Mouse (Mus musculus): Measurements from ENCODE around the gene Bphl.

Bphl gene

GRCm38 (mm10) chr13:34088871-34089288 lies 51.5 kb downstream of the Bphl start:
- no peak for DNase-seq (ENCODE audit: low spot score)

DNA sequence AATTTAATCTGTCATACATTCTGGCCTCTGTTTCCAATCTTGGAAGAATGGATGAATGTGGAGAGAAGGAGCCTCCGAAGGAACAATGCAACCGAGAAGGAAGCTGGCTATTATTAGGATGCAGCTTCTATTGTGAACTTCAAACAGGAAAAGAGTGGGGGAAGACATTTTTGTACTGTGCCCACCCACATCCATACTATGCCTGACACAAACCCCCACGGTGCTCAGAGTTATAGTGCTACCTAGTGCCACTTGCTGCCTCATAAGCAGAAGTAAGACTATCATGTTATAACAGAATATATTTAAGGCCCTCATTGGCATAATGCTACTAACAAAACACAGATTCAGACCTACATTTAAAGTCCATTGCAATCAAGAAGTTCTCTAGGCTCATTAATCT lies 52.0 kb downstream of the Bphl start:
- no peak for DNase-seq (ENCODE audit: low spot score)

- DNase-seq (ENCODE audit: low spot score), result no peak
Observed at GRCm38 (mm10) chr13:34095542-34096435, 58.4 kb downstream of the Bphl start.

GRCm38 (mm10) chr13:34096455-34096854 lies 59.1 kb downstream of the Bphl start:
- DNase-seq (ENCODE audit: low spot score), result no peak

- no peak for DNase-seq (ENCODE audit: low spot score)
Observed at GRCm38 (mm10) chr13:34097086-34097485, 59.7 kb downstream of the Bphl start.

- no peak for DNase-seq (ENCODE audit: low spot score)
Observed at GRCm38 (mm10) chr13:34100733-34101132, 63.3 kb downstream of the Bphl start.

GRCm38 (mm10) chr13:34101247-34101646 lies 63.9 kb downstream of the Bphl start:
- DNase-seq (ENCODE audit: low spot score), result no peak

DNA sequence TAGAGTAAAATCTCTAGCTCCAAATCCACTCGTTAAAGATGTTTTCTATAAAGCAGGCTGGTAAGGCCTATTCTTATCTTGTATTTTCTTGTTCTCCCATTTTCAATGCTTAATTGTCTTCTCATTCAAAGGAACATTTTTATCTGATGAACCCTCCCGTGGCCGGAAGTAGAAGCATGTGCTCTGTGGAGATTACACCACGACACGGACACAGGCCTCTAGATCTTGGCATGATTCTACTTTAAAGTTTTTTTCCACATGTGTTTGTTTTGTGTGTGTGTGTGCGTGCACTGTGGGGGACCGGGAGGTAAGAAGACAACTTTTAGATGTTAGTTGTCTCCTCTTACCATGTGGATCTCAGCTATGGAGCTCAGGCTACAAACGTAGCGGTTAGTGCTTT lies 64.5 kb downstream of the Bphl start:
- no peak for DNase-seq (ENCODE audit: low spot score)

DNA sequence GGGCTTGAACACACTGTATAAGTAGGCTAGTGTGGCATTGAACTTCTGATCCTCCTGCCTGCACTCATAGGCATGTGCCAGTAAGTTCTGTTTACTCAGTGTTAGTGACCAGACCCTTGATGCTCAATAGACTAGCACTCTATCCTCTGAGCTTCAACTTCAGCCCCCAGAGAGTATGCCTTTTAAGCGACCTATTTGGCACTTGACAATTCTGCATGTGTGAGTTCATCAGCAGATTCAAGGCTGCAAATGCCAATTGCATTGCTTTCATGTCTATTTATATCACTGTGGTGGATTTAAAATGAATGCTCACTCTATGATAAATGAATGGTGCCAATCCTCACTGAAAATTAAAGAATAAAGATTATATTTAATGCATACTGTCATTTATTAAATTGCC lies 68.0 kb downstream of the Bphl start:
- no peak for DNase-seq (ENCODE audit: low spot score)

GRCm38 (mm10) chr13:34106256-34106655 lies 68.9 kb downstream of the Bphl start:
- DNase-seq (ENCODE audit: low spot score), result no peak

- no peak for DNase-seq (ENCODE audit: low spot score)
Observed at GRCm38 (mm10) chr13:34106999-34107398, 69.6 kb downstream of the Bphl start.

DNA sequence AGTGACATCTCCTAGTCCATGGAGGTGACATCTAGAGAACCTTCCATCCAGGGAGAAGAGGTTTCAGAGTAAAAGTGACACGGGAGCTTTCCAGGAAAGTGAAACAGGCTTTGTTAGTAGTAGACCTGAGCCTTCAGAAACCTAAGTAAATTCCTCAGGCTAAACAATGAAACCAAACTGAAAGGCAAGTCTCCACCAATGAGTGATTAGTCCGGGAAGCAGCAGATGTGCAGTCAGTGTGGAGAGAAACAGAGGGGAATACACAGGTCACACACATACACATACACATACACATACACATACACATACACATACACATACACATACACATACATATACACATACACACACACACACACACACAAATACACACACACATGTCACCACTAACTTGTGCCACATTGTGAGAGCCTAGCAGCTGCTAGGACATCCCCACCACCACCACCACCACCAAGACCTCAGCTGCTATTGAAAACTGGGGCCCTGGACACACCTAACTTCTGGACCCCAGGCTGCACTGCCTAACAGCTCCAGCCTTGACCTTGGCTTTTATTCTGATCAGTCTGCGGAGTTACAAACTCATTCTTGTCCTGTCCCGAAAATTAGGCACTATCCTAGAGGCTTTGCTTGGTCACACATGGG lies 71.8 kb downstream of the Bphl start:
- DNase-seq (ENCODE audit: low spot score), result no peak

- DNase-seq (ENCODE audit: low spot score), result no peak
Observed at GRCm38 (mm10) chr13:34109677-34110058, 72.3 kb downstream of the Bphl start.

DNA sequence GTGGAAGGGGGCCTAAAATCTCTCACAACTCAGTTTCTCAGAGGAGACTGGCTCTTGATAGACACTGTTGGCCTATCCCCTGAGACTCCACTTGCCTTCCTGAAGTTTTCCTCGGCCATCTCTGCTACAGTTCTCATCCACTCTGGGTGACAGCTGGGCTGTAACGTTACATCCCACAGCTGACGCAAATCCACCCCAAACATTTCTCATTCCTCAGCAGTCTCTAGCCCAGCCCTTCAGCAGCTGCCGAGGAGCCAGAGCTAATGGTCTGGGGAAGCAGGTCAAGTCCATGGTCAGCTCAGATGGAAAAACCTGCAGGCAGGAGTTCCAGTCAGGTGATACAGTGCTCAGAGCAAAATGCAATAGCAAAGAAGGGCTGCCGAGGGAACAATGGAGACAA lies 73.6 kb downstream of the Bphl start:
- no peak for DNase-seq (ENCODE audit: low spot score)

DNA sequence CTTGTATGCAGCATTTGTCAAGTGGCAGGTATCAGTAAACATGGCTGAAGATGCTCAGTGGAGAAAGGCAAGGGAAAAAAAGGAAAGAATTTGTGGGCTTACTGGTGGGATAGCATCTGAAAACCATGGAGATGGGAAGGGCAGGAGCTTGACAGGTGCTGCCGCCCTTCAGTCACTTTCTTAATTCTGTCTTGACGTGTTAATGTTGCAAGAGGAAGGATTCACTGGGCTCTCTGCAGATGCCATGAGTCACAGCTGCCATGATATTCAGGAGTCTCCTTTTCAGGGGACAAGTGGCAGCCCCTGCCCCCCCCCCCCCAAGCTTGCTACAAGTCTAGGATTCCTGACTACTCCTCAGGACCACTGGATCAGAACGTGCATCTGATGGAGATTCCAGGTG lies 74.5 kb downstream of the Bphl start:
- no peak for DNase-seq (ENCODE audit: low spot score)

- DNase-seq (ENCODE audit: low spot score), result no peak
Observed at GRCm38 (mm10) chr13:34112369-34113081, 75.1 kb downstream of the Bphl start.

DNA sequence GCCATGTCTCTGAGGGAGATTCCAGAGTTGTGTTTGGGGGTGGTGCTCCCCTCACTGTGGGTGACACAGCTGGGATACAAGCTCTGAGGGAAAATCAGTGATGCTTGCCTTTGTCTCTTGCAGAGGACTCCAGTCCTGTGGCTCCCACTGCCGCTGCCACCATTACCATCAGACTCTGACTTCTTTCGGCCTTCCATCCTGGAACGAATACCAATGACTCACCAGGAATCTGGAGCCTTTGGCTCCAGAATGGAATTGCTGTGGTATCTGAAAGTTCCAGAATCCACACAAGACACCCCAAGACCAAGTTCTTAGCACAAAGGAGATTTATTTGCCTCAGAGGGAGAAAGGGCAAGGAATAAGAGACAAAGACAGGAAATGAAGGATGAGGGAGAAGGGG lies 75.7 kb downstream of the Bphl start:
- no peak for DNase-seq (ENCODE audit: low spot score)

- no peak for DNase-seq (ENCODE audit: low spot score)
Observed at GRCm38 (mm10) chr13:34114654-34115053, 77.3 kb downstream of the Bphl start.

- no peak for DNase-seq (ENCODE audit: low spot score)
Observed at GRCm38 (mm10) chr13:34116508-34116907, 79.1 kb downstream of the Bphl start.

DNA sequence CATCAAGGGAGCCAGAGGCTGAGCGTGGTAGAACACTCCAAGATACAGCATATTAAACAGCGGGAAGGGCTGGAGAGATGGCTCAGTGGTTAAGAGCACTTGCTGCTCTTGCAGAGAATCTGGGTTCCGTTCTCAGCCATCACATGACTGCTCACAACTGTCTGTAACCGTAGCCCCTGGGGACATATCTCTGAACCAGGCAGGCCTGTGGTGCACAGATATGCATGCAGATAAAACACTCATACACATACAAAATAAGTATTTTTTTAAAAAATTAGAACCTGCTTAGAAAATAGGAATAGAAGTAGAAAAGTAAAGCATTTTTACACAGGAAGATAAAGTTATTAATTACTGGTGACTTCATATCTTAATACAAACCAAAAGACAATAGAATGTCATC lies 81.4 kb downstream of the Bphl start:
- no peak for DNase-seq (ENCODE audit: low spot score)

- no peak for DNase-seq (ENCODE audit: low spot score)
Observed at GRCm38 (mm10) chr13:34119406-34119805, 82.0 kb downstream of the Bphl start.

DNA sequence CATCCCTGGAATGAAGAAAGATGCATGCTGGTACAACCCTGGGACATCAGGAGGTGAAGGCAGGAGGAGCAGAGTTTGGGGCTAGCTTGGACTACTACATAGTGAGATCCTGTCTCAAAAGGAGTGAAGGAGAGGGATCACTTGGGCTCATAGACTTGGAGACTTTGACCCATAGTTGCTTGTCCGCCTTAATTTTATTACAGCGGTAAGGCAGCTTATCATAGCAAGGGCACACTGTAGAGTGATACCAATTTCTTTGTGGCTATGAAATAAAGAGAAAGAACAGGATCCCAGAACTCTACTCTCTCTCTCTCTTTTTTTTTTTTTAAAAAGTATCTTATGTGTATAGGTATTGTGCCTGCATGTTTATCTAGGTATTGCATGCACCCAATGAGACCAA lies 83.1 kb downstream of the Bphl start:
- no peak for DNase-seq (ENCODE audit: low spot score)
